Mouse (Mus musculus) liver, embryonic 12.5 days (tissue): ENCODE results near the gene Gdf11. TPM values are rescaled to one million over a fixed set of nuclear protein-coding genes. Genes with fewer than 3 reads are reported as not detected.

ENCODE experiments used
- ATAC-seq: fragments of 200-750 bp; cut with Nextera tagmentation; 2 replicates; pipeline ENCODE4 v1.8.0; 2017; ENCODE audit warnings: moderate number of reproducible peaks, mild to moderate bottlenecking, moderate library complexity
- H3K27ac ChIP-seq: fragments of 300-500 bp; sonication (generic); 2 replicates; pipeline ENCODE4 v1.5.1; 2016; ENCODE audit warnings: mild to moderate bottlenecking
- H3K27me3 ChIP-seq: fragments of 300-500 bp; sonication (generic); replicated peaks from 2 replicates; pipeline ENCODE4 v1.6.1; 2016; ENCODE audit warnings: mild to moderate bottlenecking, moderate library complexity
- H3K36me3 ChIP-seq: fragments of 300-500 bp; sonication (generic); 2 replicates; pipeline ENCODE4 v1.6.1; 2016; ENCODE audit warnings: mild to moderate bottlenecking, moderate library complexity
- H3K4me1 ChIP-seq: fragments of 300-500 bp; sonication (generic); 2 replicates; pipeline ENCODE4 v1.6.1; 2016
- H3K4me2 ChIP-seq: fragments of 300-500 bp; sonication (generic); 2 replicates; pipeline ENCODE4 v1.6.1; 2016; ENCODE audit warnings: mild to moderate bottlenecking, moderate library complexity
- H3K4me3 ChIP-seq: fragments of 300-500 bp; sonication (generic); 2 replicates; pipeline ENCODE4 v1.5.1; 2016; ENCODE audit warnings: mild to moderate bottlenecking, moderate library complexity
- H3K9ac ChIP-seq: fragments of 300-500 bp; sonication (generic); 2 replicates; pipeline ENCODE4 v1.6.1; 2016; ENCODE audit warnings: mild to moderate bottlenecking, moderate library complexity
- H3K9me3 ChIP-seq: fragments of 300-500 bp; sonication (generic); replicated peaks from 2 replicates; pipeline ENCODE4 v1.6.1; 2016; ENCODE audit warnings: mild to moderate bottlenecking, moderate library complexity
- WGBS: fragments of 180-500 bp; shearing (Covaris S2); methylation state at CpG from one replicate; pipeline ENCODE4 v1.1.7; 2016; ENCODE audit not compliant: insufficient replicate concordance; 5-methylcytosine and 5-hydroxymethylcytosine counted together
- polyA plus RNA-seq: library from polyadenylated mRNA; unstranded; fragments of >200 nt; fragmentation: Nextera tagmentation; extraction: Ambion mirVana; gene quantifications from 2 replicates; pipeline ENCODE4 v1.2.1, GENCODE M21; 2016

Gdf11 gene
- 1.8 and 1.9 TPM in 2 replicates for polyA plus RNA-seq

- Histone ChIP-seq H3K27ac (peak within 1 kb of the TSS; percentile 56; the same call in 1 of the 2 replicates), H3K27me3 (peaks cover 89% of the 10 kb centered on the region), H3K36me3 (no peaks in the 10 kb centered on the region), H3K9me3 (no peaks in the 10 kb centered on the region), H3K4me3 (peak within 1 kb of the TSS; percentile 62), H3K4me1 (peaks cover 37% of the 10 kb centered on the region), H3K4me2 (peak within 1 kb of the TSS; percentile 80), H3K9ac (peak within 1 kb of the TSS; percentile 60)
- under 1% methylated on average over 60 of the region's 89 CpGs for WGBS
- ATAC-seq, result 0 out of 2 replicates have a peak, but pooled peaks have one; percentile 7
These were observed at the start of gene Gdf11 for GRCm38 (mm10) chr10:128891296-128892094. Gene Gdf11, minus strand, starts transcription at chr10:128891718.

GRCm38 (mm10) chr10:128940475-128941061, 49.0 kb upstream of the Gdf11 start:
- Histone ChIP-seq H3K36me3 (no peaks in the 10 kb centered on the region), H3K9me3 (no peaks in the 10 kb centered on the region), H3K27me3 (peaks cover 52% of the 10 kb centered on the region), H3K4me2 (no peak overlapping the region), H3K9ac (no peak overlapping the region), H3K4me1 (no peaks in the 10 kb centered on the region), H3K27ac (no peak overlapping the region), H3K4me3 (no peak overlapping the region)
- ATAC-seq, result no peak
- 61% methylated on average over 10 of the region's 10 CpGs for WGBS

GRCm38 (mm10) chr10:128938974-128939373, 47.5 kb upstream of the Gdf11 start:
- H3K4me3 ChIP-seq, result no peak overlapping the region
- no peaks in the 10 kb centered on the region for H3K36me3 ChIP-seq
- peak; percentile 28; the same call in 1 of the 2 replicates for ATAC-seq
- H3K9me3 ChIP-seq, result no peaks in the 10 kb centered on the region
- no peak overlapping the region for H3K9ac ChIP-seq
- H3K27me3 ChIP-seq, result peaks cover 62% of the 10 kb centered on the region
- H3K4me1 ChIP-seq, result peaks cover under 1% of the 10 kb centered on the region; the same call in 1 of the 2 replicates
- no peak overlapping the region for H3K4me2 ChIP-seq
- H3K27ac ChIP-seq, result no peak overlapping the region
- WGBS, result 52% methylated on average over 5 of the region's 5 CpGs

GRCm38 (mm10) chr10:128938457-128938856, 46.9 kb upstream of the Gdf11 start:
- WGBS, result 72% methylated on average over 9 of the region's 9 CpGs
- H3K4me3 ChIP-seq, result no peak overlapping the region
- H3K36me3 ChIP-seq, result no peaks in the 10 kb centered on the region
- no peaks in the 10 kb centered on the region for H3K9me3 ChIP-seq
- no peak overlapping the region for H3K4me2 ChIP-seq
- no peak overlapping the region for H3K9ac ChIP-seq
- ATAC-seq, result no peak
- H3K27me3 ChIP-seq, result peaks cover 64% of the 10 kb centered on the region
- H3K4me1 ChIP-seq, result peaks cover 6% of the 10 kb centered on the region
- no peak overlapping the region for H3K27ac ChIP-seq

GRCm38 (mm10) chr10:128937756-128938390, 46.4 kb upstream of the Gdf11 start:
- 57% methylated on average over 12 of the region's 12 CpGs for WGBS
- peaks cover 8% of the 10 kb centered on the region for H3K4me1 ChIP-seq
- no peak overlapping the region for H3K4me3 ChIP-seq
- no peaks in the 10 kb centered on the region for H3K36me3 ChIP-seq
- ATAC-seq, result no peak
- H3K9ac ChIP-seq, result no peak overlapping the region
- no peak overlapping the region for H3K4me2 ChIP-seq
- no peaks in the 10 kb centered on the region for H3K9me3 ChIP-seq
- H3K27ac ChIP-seq, result no peak overlapping the region
- H3K27me3 ChIP-seq, result peaks cover 65% of the 10 kb centered on the region

GRCm38 (mm10) chr10:128935826-128936440, 44.4 kb upstream of the Gdf11 start:
- H3K9me3 ChIP-seq, result no peaks in the 10 kb centered on the region
- no peak overlapping the region for H3K4me2 ChIP-seq
- no peak overlapping the region for H3K4me3 ChIP-seq
- H3K4me1 ChIP-seq, result peaks cover 8% of the 10 kb centered on the region
- ATAC-seq, result no peak
- H3K27me3 ChIP-seq, result peaks cover 71% of the 10 kb centered on the region
- no peak overlapping the region for H3K9ac ChIP-seq
- WGBS, result 59% methylated on average over 8 of the region's 8 CpGs
- H3K36me3 ChIP-seq, result no peaks in the 10 kb centered on the region
- no peak overlapping the region for H3K27ac ChIP-seq

GRCm38 (mm10) chr10:128934997-128935787, 43.7 kb upstream of the Gdf11 start:
- Histone ChIP-seq H3K9me3 (no peaks in the 10 kb centered on the region), H3K36me3 (no peaks in the 10 kb centered on the region), H3K4me2 (no peak overlapping the region), H3K4me3 (no peak overlapping the region), H3K4me1 (peaks cover 8% of the 10 kb centered on the region), H3K27ac (no peak overlapping the region), H3K27me3 (peaks cover 79% of the 10 kb centered on the region), H3K9ac (no peak overlapping the region)
- ATAC-seq, result no peak
- WGBS, result 51% methylated on average over 7 of the region's 7 CpGs

- WGBS, result 6% methylated on average over 20 of the region's 21 CpGs
- no peak overlapping the region for H3K9ac ChIP-seq
- H3K27ac ChIP-seq, result no peak overlapping the region
- H3K4me1 ChIP-seq, result peaks cover 8% of the 10 kb centered on the region
- peak overlapping the region; percentile 31 for H3K4me3 ChIP-seq
- H3K27me3 ChIP-seq, result peaks cover 87% of the 10 kb centered on the region
- ATAC-seq, result no peak
- H3K36me3 ChIP-seq, result no peaks in the 10 kb centered on the region
- peak overlapping the region; percentile 56 for H3K4me2 ChIP-seq
- no peaks in the 10 kb centered on the region for H3K9me3 ChIP-seq
These were observed 42.6 kb upstream of the Gdf11 start for GRCm38 (mm10) chr10:128933976-128934721.

- H3K9me3 ChIP-seq, result no peaks in the 10 kb centered on the region
- peak within 1 kb of the TSS; percentile 31 for H3K4me3 ChIP-seq
- no peaks in the 10 kb centered on the region for H3K36me3 ChIP-seq
- H3K4me2 ChIP-seq, result peak within 1 kb of the TSS; percentile 56
- H3K9ac ChIP-seq, result no peak within 1 kb of the TSS
- peaks cover 8% of the 10 kb centered on the region for H3K4me1 ChIP-seq
- 2% methylated on average over 26 of the region's 26 CpGs for WGBS
- H3K27ac ChIP-seq, result no peak within 1 kb of the TSS
- peaks cover 90% of the 10 kb centered on the region for H3K27me3 ChIP-seq
- ATAC-seq, result peak; percentile 47; the same call in 1 of the 2 replicates
These were observed 42.1 kb upstream of the Gdf11 start, which contains the start of gene Itga7 for GRCm38 (mm10) chr10:128933574-128933973. Gene Itga7, plus strand, starts transcription at chr10:128933818.

- no peak overlapping the region for H3K4me2 ChIP-seq
- H3K27ac ChIP-seq, result no peak overlapping the region
- H3K4me3 ChIP-seq, result no peak overlapping the region
- ATAC-seq, result no peak
- H3K9ac ChIP-seq, result no peak overlapping the region
- no peaks in the 10 kb centered on the region for H3K36me3 ChIP-seq
- no peaks in the 10 kb centered on the region for H3K9me3 ChIP-seq
- H3K27me3 ChIP-seq, result peaks cover 91% of the 10 kb centered on the region
- H3K4me1 ChIP-seq, result peaks cover 8% of the 10 kb centered on the region
- WGBS, result 56% methylated on average over 2 of the region's 2 CpGs
These were observed 39.9 kb upstream of the Gdf11 start for GRCm38 (mm10) chr10:128931441-128931840.
